ENCODE assay signal across 9 mouse cellular contexts in genomic region chr11:19670853-19671530, GRCm38 (mm10).
DNase-seq lines count a peak whose midpoint lies in the region; ATAC-seq lines count a peak whose summit lies in the region.
"Had no signal": no experiment of that assay in that cellular context is flagged by ENCODE, and none has a peak within 500 bp of the region (broad histone marks: within the 10 kb centered on the region; RNA-seq: fewer than 3 reads in every experiment).

No protein-coding gene starts in this region.

- H3K9ac ChIP-seq in liver, embryonic 12.5 days: no peak overlapping the region
- H3K9ac ChIP-seq in midbrain, embryonic 15.5 days: no peak overlapping the region
- H3K9ac ChIP-seq: liver, embryonic 15.5 days had no signal

- DNase-seq in liver: peak; percentile 7
- peak; percentile 17 for DNase-seq in embryo, embryonic 9.5 days (ENCODE audit: extremely low spot score)
- peak; percentile 54 for DNase-seq in heart, postnatal 4 days
- DNase-seq in layer of hippocampus, postnatal 14 days (ENCODE audit: low spot score in 2 of 2): peak; percentile 36 to 37

- no peak overlapping the region for H3K27ac ChIP-seq in liver, embryonic 12.5 days
- no peak overlapping the region for H3K27ac ChIP-seq in midbrain, embryonic 15.5 days
- H3K27ac ChIP-seq: liver, embryonic 15.5 days had no signal

- ATAC-seq in liver, embryonic 12.5 days: no peak
- peak; percentile 80 for ATAC-seq in midbrain, embryonic 15.5 days (replicated peaks)
- no peak for ATAC-seq in CD4-positive, CD25-positive, alpha-beta regulatory T cell, adult 4 months
- no peak for ATAC-seq in megakaryocyte-erythroid progenitor cell, adult 5-6 weeks (replicated peaks; ENCODE audit: low FRiP score, low TSS enrichment, poor library complexity, severe bottlenecking)

- no peak overlapping the region for H3K4me2 ChIP-seq in liver, embryonic 12.5 days
- H3K4me2 ChIP-seq in midbrain, embryonic 15.5 days: no peak overlapping the region
- H3K4me2 ChIP-seq: liver, embryonic 15.5 days had no signal

- no peaks in the 10 kb centered on the region for H3K27me3 ChIP-seq in liver, embryonic 12.5 days (replicated peaks)
- no peaks in the 10 kb centered on the region for H3K27me3 ChIP-seq in midbrain, embryonic 15.5 days (replicated peaks)
- H3K27me3 ChIP-seq: liver, embryonic 15.5 days had no signal

- no peaks in the 10 kb centered on the region for H3K4me1 ChIP-seq in liver, embryonic 12.5 days
- peaks cover 6% of the 10 kb centered on the region for H3K4me1 ChIP-seq in midbrain, embryonic 15.5 days
- H3K4me1 ChIP-seq: liver, embryonic 15.5 days had no signal

- no peaks in the 10 kb centered on the region for H3K36me3 ChIP-seq in liver, embryonic 12.5 days
- no peaks in the 10 kb centered on the region for H3K36me3 ChIP-seq in midbrain, embryonic 15.5 days (replicated peaks)
- H3K36me3 ChIP-seq: liver, embryonic 15.5 days had no signal

- 60% methylated on average over 13 of the region's 13 CpGs for WGBS in liver, embryonic 12.5 days (ENCODE audit: insufficient replicate concordance)
- 60% methylated on average over 13 of the region's 13 CpGs for WGBS in midbrain, embryonic 15.5 days

- no peak overlapping the region for H3K4me3 ChIP-seq in liver, embryonic 12.5 days
- no peak overlapping the region for H3K4me3 ChIP-seq in midbrain, embryonic 15.5 days
- H3K4me3 ChIP-seq: liver, embryonic 15.5 days had no signal

- no peaks in the 10 kb centered on the region for H3K9me3 ChIP-seq in liver, embryonic 12.5 days (replicated peaks)
- H3K9me3 ChIP-seq in midbrain, embryonic 15.5 days: no peaks in the 10 kb centered on the region
- H3K9me3 ChIP-seq: liver, embryonic 15.5 days had no signal
